Mouse (Mus musculus): ENCODE measurements around the gene Gm14391. TPM values are rescaled to one million over a fixed set of nuclear protein-coding genes. Genes with fewer than 3 reads are reported as not detected.
"Not testable (repeated sequence)": the region's sequence is repeated elsewhere in the genome, so short reads cannot be mapped to it uniquely, and the experiment has no call there.

Gene Gm14391
- 0.36 and 1.3 TPM in 2 replicates for total RNA-seq (2015; ENCODE audit: low replicate concordance)
- total RNA-seq (2017; ENCODE audit: low replicate concordance): 2.8 and 12.0 TPM in 2 replicates

DNA sequence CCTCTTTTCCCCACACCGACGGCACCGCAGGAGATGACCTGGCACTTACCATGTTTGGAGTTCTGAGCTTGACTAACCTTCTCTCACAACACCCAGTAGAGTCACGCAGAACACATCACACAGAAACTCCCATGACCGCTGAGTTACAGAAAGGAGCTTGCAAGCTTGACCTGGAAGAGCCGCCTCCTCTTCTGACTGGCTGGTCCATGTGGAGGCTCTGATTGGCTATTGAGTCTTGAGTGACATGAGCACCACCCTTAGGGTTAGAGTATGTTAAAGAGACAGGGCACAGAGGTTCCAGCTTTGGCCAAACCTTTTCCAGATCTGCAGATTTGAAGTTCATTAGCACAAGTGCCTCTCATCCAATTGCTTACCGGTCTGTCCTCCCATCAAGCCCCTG, at the start of gene Gm14391:
TSS of gene Gm14391 (minus strand) at position 186 of the 400 bp plus-strand sequence.
- ATAC-seq (replicated peaks; ENCODE audit: low FRiP score, poor library complexity, severe bottlenecking): not testable (repeated sequence)

DNA sequence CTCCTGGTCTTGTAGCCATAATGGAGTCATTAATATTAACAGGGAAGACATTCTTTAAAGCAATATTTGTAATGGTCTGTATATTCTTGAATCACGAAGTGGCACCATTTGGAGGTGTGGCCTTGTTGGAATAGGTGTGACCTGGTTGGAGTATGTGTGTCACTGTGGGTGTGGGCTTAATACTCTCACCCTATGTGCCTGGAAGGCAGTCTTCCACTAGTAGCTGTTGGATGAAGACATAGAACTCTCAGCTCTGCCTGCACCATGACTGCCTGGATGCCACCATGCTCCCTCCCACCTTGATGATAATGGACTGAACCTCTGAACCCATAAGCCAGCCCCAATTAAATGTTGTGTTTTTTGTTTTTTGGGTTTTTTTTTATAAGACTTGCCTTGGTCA, 27.7 kb downstream of the Gm14391 start:
- ATAC-seq (replicated peaks; ENCODE audit: low FRiP score, poor library complexity, severe bottlenecking): not testable (repeated sequence)

DNA sequence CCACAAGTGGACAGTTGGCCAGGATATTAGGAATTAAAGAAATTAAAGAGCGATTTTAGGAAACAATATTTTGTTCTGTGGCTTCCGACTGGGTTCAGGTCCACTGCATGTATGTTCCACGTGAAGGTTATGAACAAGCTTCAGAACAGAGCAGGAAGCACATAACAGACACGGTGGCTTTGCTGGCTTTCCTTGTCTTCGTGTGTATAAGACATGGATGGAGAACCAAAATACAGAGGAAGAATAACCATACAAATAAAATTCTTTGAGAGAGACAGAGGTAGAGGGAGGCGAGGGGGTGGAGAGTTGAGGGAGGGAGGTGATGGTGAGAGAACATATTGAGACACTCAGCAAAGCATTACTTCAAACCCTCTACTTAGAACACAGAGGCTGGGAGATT, 30.4 kb downstream of the Gm14391 start:
- no peak for ATAC-seq (replicated peaks; ENCODE audit: low FRiP score, poor library complexity, severe bottlenecking)

DNA sequence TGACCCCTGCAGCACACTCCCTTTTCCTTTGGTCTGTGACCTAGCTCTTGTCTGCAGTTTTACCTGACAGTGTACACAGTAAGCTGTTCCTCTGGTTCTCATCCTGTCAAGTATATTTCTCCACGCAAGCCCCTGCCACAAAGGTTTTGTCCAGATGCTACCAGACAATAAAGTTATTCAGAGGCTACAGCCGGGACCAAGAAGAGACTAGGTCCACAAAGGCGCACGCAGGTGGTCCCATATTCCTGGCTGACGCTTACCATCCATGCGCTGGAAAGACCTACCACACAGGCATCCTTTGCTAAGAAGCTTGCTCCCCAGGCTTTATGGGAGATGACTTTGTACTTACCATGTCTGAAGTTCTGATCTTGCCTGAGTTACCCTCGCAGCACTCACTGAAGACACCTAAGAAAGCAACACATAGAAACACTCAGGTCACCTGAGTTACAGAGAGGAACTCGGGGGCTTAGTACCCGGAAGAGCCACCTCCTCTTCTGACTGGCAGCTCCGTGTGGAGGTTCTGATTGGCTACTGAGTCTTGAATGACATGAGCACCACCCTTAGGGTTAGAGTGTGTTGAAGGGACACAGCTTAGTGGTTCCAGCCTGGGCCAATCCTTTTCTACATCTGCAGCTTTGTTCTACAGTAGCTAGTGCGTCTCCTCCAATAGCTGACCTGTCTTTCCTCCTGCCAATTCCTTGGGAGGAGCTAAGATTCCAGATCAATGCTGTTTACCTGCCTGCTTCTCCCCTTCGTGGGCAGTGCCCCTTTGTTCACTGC, 31.1 kb downstream of the Gm14391 start, which contains the start of gene Gm14443:
TSS of gene Gm14443 (minus strand) at position 471 of the 780 bp plus-strand sequence.
- ATAC-seq (replicated peaks; ENCODE audit: low FRiP score, poor library complexity, severe bottlenecking): not testable (repeated sequence)

DNA sequence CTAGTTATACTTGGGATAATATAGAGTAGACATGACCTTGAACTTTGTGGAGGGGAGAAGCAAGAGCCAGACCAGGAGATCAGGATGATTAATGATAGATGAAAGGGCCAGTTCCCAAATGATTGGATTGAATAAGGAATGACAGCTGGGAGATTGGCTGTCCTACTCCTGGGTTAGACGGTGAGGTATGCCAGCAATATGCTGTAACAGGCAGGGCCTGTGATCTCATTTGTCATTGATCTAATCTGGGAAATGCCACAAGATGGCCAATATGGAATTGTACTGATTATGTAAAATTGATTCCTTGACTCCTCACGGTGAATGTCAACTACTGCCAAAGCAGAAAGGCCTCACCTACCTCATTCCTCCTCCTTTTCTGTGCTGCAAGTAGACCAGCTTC, 32.7 kb downstream of the Gm14391 start:
- not testable (repeated sequence) for ATAC-seq (replicated peaks; ENCODE audit: low FRiP score, poor library complexity, severe bottlenecking)

DNA sequence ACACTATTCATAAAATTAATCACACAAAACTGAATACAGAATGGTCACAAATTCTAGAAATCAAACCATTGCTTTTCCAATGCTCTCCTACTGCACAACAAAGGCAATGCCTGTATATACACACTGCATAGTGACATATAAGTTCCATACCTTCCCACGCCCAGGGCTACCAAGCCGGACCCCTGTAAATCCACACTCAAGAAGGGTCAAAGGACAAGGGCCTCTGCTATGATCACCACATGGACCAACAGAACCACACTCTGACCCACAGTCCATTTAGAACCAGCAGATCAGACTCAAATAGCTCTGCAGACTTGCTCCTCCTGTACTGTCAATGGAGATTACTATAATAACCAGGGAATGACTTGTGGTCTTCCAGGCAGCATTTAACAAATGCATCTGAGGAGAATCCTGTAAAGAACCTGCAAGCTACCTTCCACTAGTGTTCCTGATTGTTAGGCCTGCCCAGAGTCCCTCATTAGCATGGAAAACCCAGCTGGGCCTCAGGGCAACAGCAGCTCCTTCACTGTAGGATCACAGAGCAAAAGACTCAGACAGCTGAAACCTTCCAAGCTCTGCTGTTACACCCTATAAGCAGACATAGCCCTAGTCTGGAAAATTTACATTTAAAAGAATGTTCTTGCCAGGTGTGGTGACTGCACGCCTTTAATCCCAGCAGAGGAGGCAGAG, 33.7 kb downstream of the Gm14391 start:
- not testable (repeated sequence) for ATAC-seq (replicated peaks; ENCODE audit: low FRiP score, poor library complexity, severe bottlenecking)

DNA sequence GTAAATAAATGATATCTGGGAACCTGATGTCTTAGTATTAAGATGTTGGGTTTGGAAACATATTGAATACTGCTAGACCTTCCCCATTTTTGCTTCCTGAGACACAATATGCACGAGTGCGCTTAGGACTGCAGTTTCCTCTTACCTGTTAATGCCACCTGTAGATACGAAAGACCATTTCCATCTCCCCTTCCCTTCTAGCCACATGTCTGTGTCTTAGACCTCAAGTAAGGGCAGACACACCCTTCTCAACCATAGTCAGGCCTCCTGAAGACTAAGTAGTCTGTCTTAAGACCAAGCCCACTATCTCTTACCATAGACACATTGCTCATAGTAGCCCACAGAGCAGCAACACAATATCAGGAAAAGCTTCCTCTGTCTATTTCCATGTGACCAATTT, 34.6 kb downstream of the Gm14391 start:
- ATAC-seq (replicated peaks; ENCODE audit: low FRiP score, poor library complexity, severe bottlenecking): no peak

DNA sequence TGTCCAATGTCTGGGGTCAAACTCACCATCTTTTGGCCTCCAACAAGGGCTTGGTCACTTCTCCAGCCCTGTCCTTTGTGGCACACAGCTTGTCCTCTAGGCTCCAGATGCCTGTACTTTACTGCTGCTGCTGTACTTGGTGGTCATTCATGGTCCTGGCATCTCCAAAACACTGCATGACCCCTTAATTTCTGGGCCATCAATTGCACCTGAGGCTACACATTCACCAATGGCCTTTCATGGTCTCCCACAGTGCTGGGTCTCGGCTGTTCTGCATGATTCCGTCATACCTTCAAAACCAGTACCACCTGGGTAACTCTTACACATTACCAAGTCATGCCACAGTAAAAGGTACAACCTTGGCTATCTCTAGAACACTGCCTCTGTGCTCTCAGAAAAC, 39.8 kb downstream of the Gm14391 start:
- ATAC-seq (replicated peaks; ENCODE audit: low FRiP score, poor library complexity, severe bottlenecking): not testable (repeated sequence)

DNA sequence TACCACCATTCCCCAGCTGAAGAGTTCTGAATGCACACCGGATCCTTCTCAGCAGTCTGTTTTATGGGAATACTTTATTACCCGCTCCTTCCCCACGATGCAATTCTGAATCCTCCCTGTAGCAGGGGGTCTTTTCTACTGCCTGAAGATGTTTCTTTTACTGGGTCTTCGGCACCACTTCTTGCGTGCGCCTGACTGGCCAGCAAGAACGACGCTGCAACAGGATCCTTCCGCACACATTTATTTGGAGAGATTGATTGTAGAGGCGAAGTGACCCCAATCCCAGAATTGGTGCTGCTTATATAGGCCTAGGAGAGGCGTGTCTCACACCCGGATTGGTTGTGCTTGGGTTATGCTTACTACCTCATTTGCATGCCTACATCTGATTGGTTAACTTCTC, 41.6 kb downstream of the Gm14391 start:
- ATAC-seq (replicated peaks; ENCODE audit: low FRiP score, poor library complexity, severe bottlenecking): not testable (repeated sequence)

DNA sequence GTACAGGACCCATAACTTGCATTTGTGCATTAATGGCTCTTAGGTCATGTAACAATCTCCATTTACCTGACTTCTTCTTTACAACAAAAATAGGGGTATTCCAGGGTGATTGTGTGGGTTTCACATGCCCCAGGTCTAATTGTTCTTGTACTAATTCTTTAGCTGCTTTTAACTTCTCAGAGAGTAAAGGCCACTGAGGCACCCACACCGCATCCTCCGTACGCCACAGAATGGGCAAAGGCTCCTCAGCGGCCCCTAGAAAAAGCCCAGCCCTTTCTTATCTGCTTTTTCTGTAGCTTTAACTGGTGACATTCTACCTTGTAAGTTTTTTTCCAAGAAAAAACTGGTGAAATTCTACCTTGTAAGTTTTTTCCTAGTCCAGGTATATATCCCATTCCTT, 45.3 kb downstream of the Gm14391 start:
- not testable (repeated sequence) for ATAC-seq (replicated peaks; ENCODE audit: low FRiP score, poor library complexity, severe bottlenecking)

DNA sequence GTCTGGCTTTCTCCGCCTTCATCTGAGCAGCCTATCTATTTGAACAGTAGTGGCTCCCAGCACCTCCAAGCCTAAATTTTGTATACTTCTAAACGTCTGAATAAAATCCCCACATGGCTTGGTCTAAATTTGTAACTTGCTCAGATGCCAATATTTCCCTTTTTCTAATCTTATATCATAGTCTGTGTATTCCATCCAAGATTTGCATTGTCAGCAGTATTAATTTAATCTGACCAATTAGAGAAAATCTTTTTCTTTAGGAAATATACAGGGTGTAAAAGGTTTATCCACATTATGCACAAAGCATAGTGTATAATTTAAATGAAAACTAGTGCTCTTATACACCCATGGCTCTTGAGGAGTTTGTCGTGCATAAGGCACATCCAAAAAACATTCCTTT, 48.1 kb downstream of the Gm14391 start:
- no peak for ATAC-seq (replicated peaks; ENCODE audit: low FRiP score, poor library complexity, severe bottlenecking)

DNA sequence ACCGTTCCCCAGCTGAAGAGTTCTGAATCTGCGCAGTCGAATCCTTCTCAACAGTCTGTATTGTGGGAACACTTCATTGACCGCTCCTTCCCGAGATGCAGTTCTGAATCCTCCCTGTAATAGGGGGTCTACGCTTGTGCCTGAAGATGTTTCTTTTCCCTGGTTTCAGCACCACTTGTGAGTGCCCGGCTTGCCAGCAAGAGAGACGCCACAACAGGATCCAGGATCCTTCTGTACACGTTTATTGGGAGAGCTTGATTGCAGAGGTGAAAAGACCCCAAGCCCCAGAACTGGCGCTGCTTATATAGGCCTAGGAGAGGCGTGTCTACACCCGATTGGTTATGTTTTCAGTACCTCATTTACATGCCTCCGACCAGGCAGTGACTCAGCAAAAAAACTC, 50.0 kb downstream of the Gm14391 start:
- no peak for ATAC-seq (replicated peaks; ENCODE audit: low FRiP score, poor library complexity, severe bottlenecking)

DNA sequence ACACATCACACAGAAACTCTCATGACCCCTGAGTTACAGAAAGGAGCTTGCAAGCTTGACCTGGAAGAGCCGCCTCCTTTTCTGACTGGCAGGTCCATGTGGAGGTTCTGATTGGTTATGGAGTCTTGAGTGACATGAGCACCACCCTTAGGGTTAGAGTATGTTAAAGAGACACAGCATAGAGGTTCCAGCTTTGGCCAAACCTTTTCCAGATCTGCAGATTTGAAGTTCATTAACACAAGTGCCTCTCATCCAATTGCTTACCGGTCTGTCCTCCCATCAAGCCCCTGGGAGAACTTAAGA, 64.8 kb downstream of the Gm14391 start, which contains the start of gene Gm14399:
TSS of gene Gm14399 (minus strand) at position 20 of the 303 bp plus-strand sequence.
- ATAC-seq (replicated peaks; ENCODE audit: low FRiP score, poor library complexity, severe bottlenecking): not testable (repeated sequence)

DNA sequence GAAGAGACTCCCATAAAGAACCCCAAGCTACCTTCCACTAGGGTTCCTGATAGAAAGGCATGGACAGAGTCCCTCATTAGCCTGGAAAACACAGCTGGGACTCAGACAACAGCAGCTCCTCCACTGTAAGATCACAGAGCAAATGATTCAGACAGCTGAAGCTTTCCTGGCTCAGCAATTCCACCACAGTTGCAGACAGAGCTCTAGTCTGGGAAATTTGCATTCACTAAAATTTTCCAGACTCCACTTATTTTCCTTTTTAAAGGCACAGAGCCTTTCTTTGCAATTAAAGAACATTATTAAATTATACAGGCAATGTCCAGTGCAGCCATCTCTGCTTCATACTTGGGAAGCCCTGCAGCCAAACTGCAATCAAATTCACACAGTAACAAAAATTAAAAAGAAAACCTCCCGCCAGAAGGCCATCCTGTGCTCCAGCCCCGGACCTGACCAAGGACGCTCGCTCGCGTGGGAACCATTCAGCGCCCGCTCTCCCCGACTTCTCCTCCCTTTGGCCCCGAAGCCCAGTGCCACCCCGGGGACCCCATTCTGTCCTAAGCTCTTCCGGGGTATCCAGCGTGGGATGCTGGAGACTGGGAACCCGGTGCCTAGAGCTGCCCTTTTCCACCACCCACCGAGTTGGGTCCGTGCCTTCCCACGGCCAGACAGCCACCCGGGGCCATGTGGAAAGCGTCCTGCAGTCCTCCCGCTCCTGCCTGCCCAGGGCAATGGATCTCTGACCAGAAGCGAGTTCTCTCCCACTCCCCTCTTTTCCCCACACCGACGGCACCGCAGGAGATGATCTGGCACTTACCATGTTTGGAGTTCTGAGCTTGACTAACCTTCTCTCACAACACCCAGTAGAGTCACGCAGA, 65.4 kb downstream of the Gm14391 start:
- ATAC-seq (replicated peaks; ENCODE audit: low FRiP score, poor library complexity, severe bottlenecking): not testable (repeated sequence)

Other genes with a start within 250 kb of the Gm14391 start
- gene Gm14444, start 196.7 kb downstream of the Gm14391 start, total RNA-seq (2015; ENCODE audit: low replicate concordance): not detected in 2 replicates
- not detected in 2 replicates for gene Gm14444, start 196.7 kb downstream of the Gm14391 start, total RNA-seq (2017; ENCODE audit: low replicate concordance)
- gene Gm14393, start 139.1 kb downstream of the Gm14391 start, total RNA-seq (2015; ENCODE audit: low replicate concordance): not detected in 2 replicates
- gene Gm14393, start 139.1 kb downstream of the Gm14391 start, total RNA-seq (2017; ENCODE audit: low replicate concordance): not detected in 2 replicates
- 19.3 TPM in 1 of 2 replicates, not detected in the other for gene Gm14399, start 64.9 kb downstream of the Gm14391 start, total RNA-seq (2015; ENCODE audit: low replicate concordance)
- 2.1 and 10.9 TPM in 2 replicates for gene Gm14399, start 64.9 kb downstream of the Gm14391 start, total RNA-seq (2017; ENCODE audit: low replicate concordance)
- not detected in 2 replicates for gene Gm14443, start 31.0 kb downstream of the Gm14391 start, total RNA-seq (2015; ENCODE audit: low replicate concordance)
- not detected in 2 replicates for gene Gm14443, start 31.0 kb downstream of the Gm14391 start, total RNA-seq (2017; ENCODE audit: low replicate concordance)
- 0.72 and 2.1 TPM in 2 replicates for gene Gm14440, start 68.2 kb upstream of the Gm14391 start, total RNA-seq (2015; ENCODE audit: low replicate concordance)
- 0.77 and 5.9 TPM in 2 replicates for gene Gm14440, start 68.2 kb upstream of the Gm14391 start, total RNA-seq (2017; ENCODE audit: low replicate concordance)
- gene Gm4631, start 131.3 kb upstream of the Gm14391 start, total RNA-seq (2015; ENCODE audit: low replicate concordance): 5.4 and 5.9 TPM in 2 replicates
- 4.6 and 5.3 TPM in 2 replicates for gene Gm4631, start 131.3 kb upstream of the Gm14391 start, total RNA-seq (2017; ENCODE audit: low replicate concordance)
- not detected in 2 replicates for gene Zfp968, start 165.5 kb upstream of the Gm14391 start, total RNA-seq (2015; ENCODE audit: low replicate concordance)
- not detected in 2 replicates for gene Zfp968, start 165.5 kb upstream of the Gm14391 start, total RNA-seq (2017; ENCODE audit: low replicate concordance)
- not detected in 2 replicates for gene Gm4724, start 228.9 kb upstream of the Gm14391 start, total RNA-seq (2015; ENCODE audit: low replicate concordance)
- gene Gm4724, start 228.9 kb upstream of the Gm14391 start, total RNA-seq (2017; ENCODE audit: low replicate concordance): 0.30 TPM in 1 of 2 replicates, not detected in the other

All from erythroid progenitor cell, adult 5-6 weeks (primary cell).